Mouse (Mus musculus) left cerebral cortex, postnatal 14 days (tissue): ENCODE measurements at regions not wholly inside any gene's neighbourhood (a gene's known extent, or its start where the extent isn't known, plus 50 kb on each side); places are given as distances from the start of the nearest gene placed in this dataset.

Source experiments
- DNase-seq, 2 experiments: peaks; one replicate each; pipeline ENCODE4 v3.0.0; 2021 to 2022; ENCODE audit warnings: low spot score in 2 of 2, mixed read lengths in 1 of 2
- intact Hi-C: fragments of 180-260 bp; cut with DNase I; formaldehyde crosslinking; loops from one replicate; pipeline ENCODE4 v1.15.1; 2025

- DNase-seq = no peak
- intact Hi-C loops = no loop called here
Measured at GRCm38 (mm10) chrX:42401564-42402334, 87.7 kb upstream of the Tex13c2 start.

GRCm38 (mm10) chrX:42402335-42402605 is 87.2 kb upstream of the Tex13c2 start:
- intact Hi-C loops = no loop called here

GRCm38 (mm10) chrX:42431851-42432635 is 57.4 kb upstream of the Tex13c2 start:
- intact Hi-C loops = no loop called here
- no peak for DNase-seq

More at GRCm38 (mm10) chrX:42402335-42402605, 87.2 kb upstream of the Tex13c2 start:
- DNase-seq = no peak
